Mouse (Mus musculus): Measurements from ENCODE around the gene Ptprg. TPM values are rescaled to one million over a fixed set of nuclear protein-coding genes. Genes with fewer than 3 reads are reported as not detected.

The Ptprg gene
- total RNA-seq, 2 experiments from 2014 or later, result 69.3 to 72.5 TPM

DNA sequence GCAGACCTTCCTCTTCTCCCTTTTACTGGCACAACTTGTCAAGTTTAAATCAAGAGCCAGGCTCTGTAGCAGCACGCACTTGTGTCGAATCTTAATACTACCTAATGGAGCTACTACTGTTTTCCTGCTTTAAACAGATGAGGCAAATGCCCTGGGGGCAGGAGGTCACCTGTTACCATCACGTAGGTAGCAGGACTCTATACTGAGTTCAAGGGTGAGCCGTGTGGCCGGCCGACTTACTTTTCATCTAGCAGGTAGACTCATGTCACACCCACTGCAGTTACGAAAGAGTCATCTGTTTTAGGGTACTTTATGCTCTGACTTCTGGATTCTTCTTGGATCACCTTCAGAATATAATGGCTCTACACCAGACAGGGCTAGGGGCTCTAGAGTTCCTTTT lies 66.3 kb downstream of the Ptprg start:
- DNase-seq, result no peak

DNA sequence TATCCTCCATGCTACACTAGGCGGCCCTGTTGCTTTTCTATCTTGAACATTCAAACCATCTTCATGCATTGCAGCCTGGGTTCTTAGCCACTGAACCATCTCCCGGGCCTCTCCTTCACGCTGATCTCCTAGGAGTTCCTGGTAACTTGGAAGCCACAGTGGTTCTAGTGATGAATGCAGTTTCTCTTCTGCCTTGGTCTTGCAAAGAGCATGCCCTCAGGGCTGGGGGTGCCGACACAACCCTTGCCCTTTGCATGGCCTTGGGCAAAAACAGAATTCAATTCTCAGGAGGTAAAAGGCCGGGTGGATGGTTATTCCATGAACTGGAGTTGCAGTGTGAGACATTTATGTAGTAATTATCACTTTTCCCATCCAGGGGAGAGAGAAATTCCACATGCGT lies 67.0 kb downstream of the Ptprg start:
- DNase-seq, result no peak

DNA sequence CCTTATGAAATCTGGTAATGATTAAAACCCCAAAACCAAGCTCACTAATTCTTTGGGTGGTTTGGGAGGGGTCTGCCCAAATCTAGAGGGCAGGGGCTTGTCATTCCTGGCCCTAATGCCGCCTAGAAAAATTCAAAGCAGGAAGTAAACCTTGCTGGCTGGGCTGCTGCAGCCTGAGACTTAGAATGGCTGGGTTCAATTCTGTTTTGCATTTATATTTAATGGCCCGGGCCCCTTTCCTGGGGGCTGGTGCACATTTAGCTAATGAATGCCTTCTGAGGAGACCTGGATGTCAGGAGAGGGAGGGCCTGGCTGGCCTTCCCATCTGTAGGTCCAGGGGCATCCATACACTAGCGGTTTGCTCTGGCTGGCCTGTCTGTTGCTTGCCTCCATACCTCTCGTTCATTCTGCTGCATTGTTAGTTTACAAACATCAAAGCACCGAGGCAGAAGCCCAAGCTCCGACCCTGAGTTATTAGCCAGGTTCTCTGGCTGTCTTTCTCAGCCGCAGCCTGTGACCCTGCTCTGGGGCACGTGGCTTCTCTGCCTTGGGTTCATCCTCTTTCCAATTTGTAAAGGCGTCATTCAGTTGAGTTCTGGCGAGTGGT lies 67.7 kb downstream of the Ptprg start:
- DNase-seq, result no peak

DNA sequence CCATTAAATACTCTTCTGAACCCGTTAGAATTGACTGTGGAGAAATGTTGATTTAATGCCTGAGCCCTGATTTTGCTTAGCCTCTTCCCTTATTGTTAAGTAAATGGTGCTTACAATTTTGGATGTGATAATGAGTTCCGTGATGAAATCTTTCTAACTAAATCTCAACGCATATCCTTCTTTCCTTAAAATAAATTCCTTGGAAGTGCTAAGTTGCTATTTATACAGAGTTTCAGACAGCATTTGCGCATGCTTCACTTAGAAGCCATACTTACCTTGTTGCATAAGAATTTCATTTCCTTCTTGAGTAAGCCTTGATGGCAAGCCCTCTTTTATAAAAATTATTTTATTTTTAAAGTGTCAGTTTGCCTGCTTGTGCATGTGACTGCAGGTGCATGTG lies 70.2 kb downstream of the Ptprg start:
- no peak for DNase-seq

DNA sequence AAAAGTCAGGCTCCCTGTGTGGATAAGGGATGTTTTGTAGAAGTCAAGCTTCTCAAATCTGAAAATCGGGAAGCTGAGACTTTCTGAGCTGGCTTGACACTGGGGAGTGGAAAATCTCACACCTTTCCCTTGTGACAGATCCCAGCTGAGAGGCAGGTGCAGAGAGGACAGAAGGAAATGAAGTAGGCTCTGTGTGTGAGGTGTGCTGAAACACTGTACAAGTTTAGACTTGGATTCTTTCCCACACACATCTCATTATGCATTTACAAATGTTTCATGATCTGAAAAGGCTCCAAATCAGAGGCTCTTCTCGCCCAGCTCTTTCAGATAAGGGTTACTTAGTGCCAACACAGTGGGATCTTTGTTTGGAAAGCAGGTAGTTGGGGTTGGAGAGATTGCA lies 77.4 kb downstream of the Ptprg start:
- no peak for DNase-seq

DNA sequence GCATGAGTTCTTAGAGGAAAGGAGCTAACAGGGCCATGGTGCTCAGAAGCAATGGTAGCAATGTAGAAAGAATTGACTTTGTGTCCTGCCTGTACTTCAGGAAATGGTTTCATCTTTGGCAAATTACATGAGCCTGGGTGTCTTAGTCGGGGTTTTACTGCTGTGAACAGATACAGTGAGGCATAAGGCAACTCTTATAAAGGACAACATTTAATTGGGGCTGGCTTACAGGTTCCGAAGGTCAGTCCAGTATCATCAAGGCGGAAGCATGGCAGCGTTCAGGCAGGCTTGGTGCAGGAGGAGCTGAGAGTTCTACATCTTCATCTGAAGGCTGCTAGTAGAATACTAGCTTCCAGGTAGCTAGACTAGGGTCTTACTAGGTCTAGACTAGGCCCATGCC lies 78.2 kb downstream of the Ptprg start:
- no peak for DNase-seq

DNA sequence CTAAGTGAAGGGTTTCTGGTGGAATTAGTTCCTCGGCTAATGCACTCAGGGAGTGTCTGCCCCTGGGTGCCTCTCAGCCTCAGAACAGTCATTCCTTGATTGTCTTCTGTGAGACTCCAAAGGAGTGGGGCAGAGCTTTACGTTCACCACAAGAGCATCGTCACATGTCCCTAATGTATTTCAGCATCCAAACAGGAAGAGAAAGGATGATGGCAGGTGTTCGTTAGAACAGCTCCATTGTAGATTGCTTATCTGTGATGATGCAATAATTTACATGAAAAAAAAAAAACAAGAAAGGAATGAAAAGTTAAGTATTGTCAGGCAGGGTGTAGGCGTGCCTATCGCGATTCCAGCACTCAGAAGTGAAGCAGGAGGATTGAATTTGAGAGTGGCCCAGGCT lies 84.3 kb downstream of the Ptprg start:
- DNase-seq, result no peak

DNA sequence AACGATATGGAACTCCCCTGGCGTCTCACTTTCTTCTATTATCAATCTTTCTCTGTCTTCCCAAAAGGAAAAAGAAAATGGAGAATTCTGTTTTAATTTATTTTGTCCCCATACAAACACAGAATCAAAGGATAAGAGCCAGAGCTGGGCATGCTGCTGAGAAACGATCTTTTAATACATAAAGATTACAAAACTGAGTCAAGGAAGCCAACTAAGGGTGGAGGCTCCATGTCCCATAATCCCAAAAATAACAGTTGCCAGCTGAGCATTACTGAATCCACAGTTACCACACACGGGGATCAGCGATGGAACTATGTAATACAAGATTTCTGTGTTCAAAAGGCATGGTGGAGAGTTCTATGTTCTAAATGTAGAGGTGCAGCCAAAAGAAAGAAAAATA lies 86.0 kb downstream of the Ptprg start:
- no peak for DNase-seq

DNA sequence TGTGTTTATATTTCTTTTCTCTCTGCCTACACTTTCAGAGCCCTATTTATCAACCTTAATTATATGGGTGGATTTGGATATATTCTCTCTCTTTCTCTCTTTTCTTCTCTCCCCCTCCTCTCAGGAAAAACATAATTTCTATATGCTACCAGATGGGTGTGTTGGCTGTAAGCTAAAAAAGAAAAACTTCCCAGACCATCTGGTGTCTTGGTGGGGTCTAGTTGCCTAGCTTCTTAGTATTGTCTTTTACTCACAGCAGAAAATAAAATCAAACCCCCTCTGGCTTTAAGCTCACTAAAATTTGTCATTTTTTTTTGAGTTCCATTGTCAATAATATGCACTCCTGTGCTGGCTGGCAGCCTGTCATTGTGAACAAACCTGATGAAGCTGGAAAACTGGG lies 87.0 kb downstream of the Ptprg start:
- no peak for DNase-seq

DNA sequence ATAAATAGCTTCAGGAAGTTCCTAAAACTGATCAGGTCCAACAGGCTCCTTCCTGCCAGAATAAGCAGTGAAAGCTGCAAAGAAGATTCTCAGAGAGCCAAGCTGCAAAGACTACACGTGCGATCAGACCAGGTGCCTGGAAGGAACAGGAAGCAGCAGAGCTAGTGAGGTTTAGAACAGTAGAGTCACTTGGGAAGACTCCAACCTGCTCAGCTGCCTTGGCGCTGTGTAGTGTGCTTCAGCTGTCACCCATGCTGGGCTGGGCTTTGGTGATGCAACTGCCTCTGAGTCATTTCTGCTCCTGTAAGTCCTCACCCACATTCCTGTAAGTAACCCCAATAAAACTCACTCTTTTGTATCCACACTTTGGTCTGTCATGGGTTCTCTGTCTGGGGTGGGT lies 87.7 kb downstream of the Ptprg start:
- DNase-seq, result no peak

DNA sequence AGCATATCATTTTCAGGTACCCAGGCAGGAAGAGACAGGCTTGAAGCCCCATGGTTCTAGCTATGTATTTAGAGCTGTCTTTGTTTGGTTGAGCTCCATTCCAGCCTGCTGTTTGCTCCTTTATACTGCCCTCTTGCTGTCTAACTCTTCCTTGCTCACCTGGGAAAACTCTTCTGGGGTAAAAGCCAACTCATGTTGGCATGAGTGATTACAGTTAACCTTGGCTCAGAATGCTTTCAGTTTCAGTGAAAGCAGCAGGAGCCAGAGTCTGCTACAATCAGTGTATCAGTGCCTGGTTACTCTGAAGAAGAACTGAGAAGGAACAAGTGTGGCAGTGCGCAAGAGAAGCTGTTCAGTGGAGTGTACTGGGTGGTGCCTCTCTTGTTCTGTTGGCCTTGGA lies 89.6 kb downstream of the Ptprg start:
- DNase-seq, result peak; percentile 22

DNA sequence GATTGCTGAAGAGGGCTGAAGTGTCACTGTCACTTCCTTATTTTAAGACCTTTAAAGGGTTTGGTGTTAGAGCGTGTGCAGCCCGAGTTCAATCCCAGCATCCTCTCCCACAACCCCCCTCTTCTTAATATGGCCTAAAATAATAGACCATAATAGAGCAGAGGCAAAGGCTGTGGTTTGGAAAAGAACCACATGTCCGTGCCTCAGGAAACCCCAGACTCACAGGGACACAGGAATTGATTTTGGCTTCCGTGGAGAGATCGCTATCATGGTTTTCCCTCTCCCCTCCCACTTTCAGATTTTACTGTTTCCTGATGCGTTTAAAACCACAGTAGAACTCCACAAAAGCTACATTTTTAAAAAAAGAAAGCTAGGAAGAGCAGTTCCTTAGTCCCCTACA lies 104.0 kb downstream of the Ptprg start:
- DNase-seq, result no peak

DNA sequence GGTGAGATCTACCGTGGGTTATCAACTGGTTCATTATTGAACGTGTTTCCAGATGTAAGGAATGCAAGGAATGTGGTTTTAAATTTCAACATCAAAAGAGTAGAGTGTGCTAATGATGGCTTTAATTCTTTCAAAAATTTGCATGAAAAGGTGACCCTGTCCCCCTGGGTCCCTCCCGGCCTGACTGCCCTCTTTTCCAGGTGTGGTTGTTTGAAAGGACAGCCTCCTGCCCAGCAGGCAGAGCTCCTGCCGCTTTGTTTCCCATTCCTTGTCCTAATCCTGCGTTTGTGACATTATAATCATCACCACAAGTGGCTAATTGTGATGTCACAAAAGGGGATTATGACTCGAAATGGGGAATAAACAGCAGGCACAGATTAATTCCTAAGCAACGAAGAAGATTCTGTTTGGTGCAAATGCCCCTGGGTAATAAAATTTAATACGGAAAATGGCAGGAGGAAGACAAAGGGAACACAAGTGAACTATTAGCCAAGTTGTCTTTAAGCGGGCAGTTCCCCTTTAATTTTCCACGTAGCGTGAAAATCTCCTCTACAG lies 110.4 kb downstream of the Ptprg start:
- DNase-seq, result no peak

DNA sequence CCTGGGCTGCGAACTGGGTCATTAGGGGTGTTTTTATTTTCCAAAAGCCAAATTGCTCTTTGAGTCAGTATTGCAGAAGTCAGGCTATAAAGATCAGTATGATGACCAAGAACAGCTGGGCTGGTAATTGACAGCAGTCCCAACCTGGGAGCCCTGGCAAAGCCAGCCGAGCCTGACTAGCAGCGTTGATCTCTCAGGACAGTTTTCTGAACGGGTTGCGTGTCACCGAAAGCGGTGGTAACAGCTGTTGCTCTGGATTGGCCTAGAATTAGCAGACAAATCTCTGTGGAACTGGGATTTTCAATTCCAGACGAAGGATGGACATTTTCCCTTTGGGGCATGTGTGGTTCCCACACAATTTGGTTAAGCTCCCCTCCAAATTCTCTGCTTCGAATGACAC lies 111.0 kb downstream of the Ptprg start:
- no peak for DNase-seq

DNA sequence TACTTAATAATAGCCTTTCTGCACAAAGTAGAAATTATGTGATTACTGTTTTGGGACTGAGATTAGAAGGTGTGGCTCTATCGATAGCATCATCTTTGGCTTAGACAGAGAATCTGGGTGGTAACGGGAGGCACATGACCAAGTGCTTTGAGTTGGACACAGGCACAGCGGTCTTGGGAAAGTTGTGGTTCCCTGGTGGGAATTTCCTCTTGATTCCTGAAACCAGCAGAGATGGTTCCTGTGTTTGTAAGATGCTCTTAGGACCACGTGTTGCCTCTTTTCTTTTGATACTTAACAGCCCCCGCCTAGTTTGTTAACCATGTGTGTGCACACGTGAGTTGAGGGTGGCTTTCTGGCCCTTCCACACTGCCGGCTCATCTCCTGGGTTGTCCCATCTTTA lies 111.7 kb downstream of the Ptprg start:
- DNase-seq, result no peak

DNA sequence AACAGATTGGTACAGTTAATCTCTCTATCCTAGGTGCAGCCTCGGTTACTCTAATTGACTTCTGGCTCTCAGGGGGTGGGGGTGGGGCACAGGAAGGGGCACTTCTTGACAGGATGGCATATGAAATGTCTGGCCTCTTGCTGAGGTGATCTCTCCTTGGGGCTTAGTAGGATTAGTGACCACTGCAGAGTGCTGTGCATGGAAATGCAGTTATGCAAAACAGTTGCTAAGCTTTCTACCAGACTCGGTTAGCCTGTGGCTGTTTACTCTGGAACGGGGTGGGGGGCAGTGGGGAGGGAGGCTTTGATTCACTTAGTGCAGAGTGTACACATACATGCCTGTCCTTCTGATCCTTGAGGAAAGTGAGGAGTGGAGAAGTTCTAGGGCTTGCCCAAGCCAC lies 114.4 kb downstream of the Ptprg start:
- DNase-seq, result no peak

DNA sequence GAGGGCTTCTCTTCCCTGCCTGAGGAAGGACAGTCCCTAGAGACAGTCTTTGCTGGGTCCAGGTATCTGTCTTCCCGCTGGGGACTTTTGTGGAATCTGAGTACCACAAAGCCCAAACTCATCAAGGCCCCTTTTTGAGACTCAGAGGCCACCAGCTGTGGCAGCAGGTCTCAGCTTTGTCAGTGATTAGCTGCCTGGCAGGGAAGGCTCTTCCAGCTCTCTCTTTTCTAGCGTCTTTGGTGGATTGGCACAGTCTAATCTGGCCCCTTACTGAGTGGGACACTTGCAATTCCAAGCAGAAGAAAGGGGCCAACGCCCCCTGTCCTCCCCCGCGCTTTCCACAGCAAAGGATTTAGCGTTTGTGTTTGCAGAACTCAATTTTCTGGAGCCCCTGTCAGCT lies 117.5 kb downstream of the Ptprg start:
- DNase-seq, result no peak

DNA sequence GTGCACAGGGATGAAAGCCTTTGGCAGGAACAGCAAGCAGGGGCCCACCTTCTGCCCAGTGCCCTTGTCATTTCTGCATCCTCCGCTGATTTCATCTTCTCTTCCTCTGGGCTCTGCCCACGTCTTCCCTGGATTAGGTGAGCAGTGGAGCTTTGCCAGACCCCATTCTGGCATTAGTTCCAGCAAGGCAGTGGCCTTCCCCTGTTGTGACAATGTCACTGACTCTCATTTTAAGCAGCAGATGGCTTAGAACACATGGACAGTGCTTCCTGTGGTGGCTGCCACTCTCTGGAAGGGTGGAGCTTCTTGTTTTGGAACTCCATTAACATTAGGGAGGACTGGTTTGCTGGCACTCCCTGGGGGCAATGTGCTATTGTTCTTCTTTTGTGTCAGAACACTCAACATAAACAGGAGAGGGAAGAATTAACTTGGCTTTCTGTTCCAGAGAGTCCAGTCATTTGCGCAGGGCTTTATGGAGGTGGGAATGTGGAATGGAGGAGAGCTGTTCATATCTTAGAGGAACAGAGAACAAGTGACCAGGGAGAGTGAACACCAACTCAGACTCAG lies 119.7 kb downstream of the Ptprg start:
- DNase-seq, result peak; percentile 12

DNA sequence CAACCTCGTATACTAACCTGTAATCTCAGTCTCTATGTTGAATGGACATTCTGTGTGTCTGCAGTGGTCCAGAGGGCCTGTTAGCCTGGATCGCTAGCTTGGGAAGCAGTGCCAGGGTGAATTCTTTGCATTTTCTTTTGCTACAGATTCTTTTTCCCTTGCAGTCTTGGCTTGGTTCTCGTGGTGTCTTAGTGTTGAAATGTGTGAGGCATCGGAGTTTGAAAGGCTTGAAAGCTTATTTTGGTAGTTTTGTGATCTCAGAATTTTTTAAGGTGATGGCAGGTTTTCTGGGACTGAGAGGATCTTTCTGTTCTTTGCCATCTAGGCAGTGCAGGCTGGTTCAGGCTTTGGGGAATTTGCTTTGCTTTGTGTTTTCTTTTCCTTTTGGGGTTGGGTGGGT lies 124.9 kb downstream of the Ptprg start:
- DNase-seq, result no peak

DNA sequence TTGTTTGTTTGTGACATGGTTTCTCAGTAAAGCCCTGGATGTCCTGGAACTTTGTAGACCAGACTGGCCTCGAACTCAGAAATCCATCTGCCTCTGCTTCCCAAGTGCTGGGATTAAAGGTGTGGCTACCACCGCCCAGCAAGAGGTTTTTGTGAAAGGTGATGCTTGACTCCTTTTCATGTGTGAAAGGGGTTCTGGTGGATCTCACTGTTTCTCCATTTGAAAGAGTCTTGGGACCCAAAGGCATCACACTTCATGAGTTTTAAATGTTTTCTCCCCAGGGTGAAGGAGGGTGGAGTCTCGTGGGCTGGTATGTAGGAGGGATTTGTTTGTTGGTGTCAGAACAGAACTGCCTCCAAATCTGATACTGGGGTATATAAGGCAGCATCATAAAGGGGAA lies 126.4 kb downstream of the Ptprg start:
- DNase-seq, result no peak

DNA sequence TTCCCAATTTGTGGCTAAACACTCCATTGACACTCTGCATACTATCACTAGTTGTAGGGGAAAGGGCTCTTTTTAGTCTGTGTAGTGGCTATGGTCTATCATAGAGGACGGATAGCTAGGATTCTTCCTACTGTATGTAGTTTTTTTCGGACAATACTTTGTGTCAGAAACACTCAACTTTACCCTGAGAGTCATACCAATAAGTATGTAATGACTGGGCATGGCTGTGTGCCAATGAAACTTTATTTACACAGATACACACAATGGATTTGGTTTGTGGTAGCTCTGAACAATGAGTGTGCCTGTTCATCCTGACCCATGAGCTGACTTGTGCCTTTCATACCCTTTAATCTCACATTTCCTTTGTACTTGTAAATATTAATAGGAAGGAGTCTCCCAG lies 127.3 kb downstream of the Ptprg start:
- DNase-seq, result no peak

DNA sequence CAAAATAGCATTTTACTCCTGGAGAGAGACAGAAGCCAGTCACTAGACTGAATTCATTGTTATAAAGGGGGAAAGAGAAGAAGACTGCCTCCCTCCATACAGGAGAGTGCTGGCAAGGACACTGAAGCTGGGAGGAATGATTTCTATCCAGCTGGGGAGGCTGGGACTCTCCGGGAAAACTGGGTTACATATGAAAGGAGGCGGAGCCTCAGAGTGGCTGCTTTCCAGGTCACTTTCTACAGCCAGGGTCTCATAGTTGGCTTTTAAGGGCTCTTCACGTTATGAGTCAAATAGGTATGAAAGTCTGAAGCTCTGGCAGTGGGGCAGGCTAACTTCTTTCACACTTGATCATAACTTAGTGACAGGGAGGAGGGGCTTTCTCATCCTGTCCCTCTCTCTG lies 129.1 kb downstream of the Ptprg start:
- DNase-seq, result peak; percentile 18

DNA sequence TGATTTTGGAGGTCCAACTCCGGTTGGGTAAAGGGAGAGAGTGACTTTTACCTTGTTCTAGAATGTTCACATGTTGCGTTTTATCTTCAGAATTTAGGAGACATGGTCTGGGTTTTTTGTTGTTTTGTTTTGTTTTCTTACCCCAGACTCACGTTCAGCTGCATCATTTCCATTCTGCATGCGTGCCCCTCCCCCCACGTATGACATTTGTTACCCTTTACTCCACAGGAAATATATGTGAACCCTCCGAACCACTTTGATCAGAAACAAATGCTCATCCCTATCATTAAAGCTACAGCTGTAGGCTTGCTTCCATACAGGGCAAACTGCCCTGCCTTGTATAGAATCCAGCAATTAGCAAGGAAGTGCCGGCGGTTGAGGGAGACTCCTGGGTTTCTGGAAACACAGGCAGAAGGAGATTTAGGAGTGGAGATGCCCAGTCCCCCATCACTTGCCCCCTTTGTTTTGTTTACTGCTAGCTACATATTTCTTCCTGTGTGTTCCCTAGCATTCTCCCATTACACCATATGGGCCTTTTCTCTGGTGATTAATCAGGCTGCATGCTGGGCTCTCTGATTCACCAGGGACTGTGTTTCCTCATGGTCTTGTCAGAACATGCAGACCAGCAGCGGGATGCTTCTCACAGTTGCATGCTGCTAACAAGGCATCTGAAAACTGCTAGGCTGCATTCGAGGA lies 130.2 kb downstream of the Ptprg start:
- no peak for DNase-seq

DNA sequence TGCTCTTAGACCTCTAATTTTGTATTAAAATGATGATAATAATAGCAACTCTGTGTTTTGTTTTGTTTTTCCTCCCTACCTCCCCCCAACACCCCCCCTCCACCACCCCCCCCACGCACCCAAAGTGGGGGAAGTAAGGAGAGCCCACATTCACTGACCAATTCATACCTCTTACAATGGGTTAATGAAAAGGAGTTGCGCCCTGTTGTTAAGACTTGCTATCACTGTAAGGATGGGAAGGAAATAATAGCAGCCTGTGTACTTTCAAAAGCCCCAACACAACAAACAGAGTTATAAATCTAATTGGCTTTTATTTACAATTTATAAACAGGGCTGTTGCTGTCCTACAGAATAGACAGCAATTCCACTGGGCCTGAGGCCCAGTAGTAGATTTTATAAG lies 130.8 kb downstream of the Ptprg start:
- DNase-seq, result no peak
